ENCODE assay signal across 8 mouse cellular contexts in genomic region chr15:100614996-100615824, GRCm38 (mm10). TPM values are rescaled to one million over a fixed set of nuclear protein-coding genes. Genes with fewer than 3 reads are reported as not detected.
A peak's percentile ranks its signal among the peaks of the same experiment; 100 is the strongest.
DNase-seq lines count a peak whose midpoint lies in the region; ATAC-seq and TF ChIP-seq lines count a peak whose summit lies in the region.

Gene Dazap2 (plus strand): TSS chr15:100615349.

- no peak for TF ChIP-seq CTCF in bone marrow macrophage, adult 2 months (IDR thresholded peaks at IDR 0.05; ENCODE audit: low read depth, low read length)
- no peak for TF ChIP-seq CTCF in embryonic fibroblast, embryonic 13.5 days (IDR thresholded peaks at IDR 0.05; ENCODE audit: borderline replicate concordance, insufficient read depth, low read length)

- no peaks in the 10 kb centered on the region for H3K9me3 ChIP-seq in heart, embryonic 10.5 days
- H3K9me3 ChIP-seq in kidney, embryonic 15.5 days (replicated peaks) = no peaks in the 10 kb centered on the region

- H3K9ac ChIP-seq in kidney, embryonic 15.5 days = peak within 1 kb of the TSS; percentile 91

- H3K4me3 ChIP-seq in bone marrow macrophage, adult 2 months (ENCODE audit: insufficient read depth, low read length) = peak within 1 kb of the TSS; percentile 90
- H3K4me3 ChIP-seq in embryonic fibroblast, embryonic 13.5 days (ENCODE audit: insufficient read depth, low read length) = peak within 1 kb of the TSS; percentile 82
- H3K4me3 ChIP-seq in heart, embryonic 10.5 days = peak within 1 kb of the TSS; percentile 93
- H3K4me3 ChIP-seq in kidney, embryonic 15.5 days (replicated peaks) = peak within 1 kb of the TSS; percentile 98

- H3K27me3 ChIP-seq in heart, embryonic 10.5 days (ENCODE audit: insufficient read depth, poor library complexity, severe bottlenecking) = 0 out of 2 replicates have a peak, but pooled peaks cover 4% of the 10 kb centered on the region
- H3K27me3 ChIP-seq in kidney, embryonic 15.5 days = no peaks in the 10 kb centered on the region

- peak within 1 kb of the TSS; percentile 89 for H3K27ac ChIP-seq in bone marrow macrophage, adult 2 months (ENCODE audit: insufficient read depth, low read depth, low read length)
- 0 out of 2 replicates have a peak within 1 kb of the TSS, but pooled peaks have one; percentile 6 for H3K27ac ChIP-seq in embryonic fibroblast, embryonic 13.5 days (ENCODE audit: insufficient read depth, low read length)
- H3K27ac ChIP-seq in heart, embryonic 10.5 days = peak within 1 kb of the TSS; percentile 98
- H3K27ac ChIP-seq in kidney, embryonic 15.5 days = peak within 1 kb of the TSS; percentile 99

- H3K4me1 ChIP-seq in bone marrow macrophage, adult 2 months (ENCODE audit: control insufficient read depth, insufficient read depth, low read length) = peaks cover 22% of the 10 kb centered on the region
- H3K4me1 ChIP-seq in embryonic fibroblast, embryonic 13.5 days (ENCODE audit: control insufficient read depth, insufficient read depth, low read length) = peaks cover 5% of the 10 kb centered on the region; the same call in 1 of the 2 replicates
- peaks cover 24% of the 10 kb centered on the region for H3K4me1 ChIP-seq in heart, embryonic 10.5 days
- peaks cover 29% of the 10 kb centered on the region for H3K4me1 ChIP-seq in kidney, embryonic 15.5 days

- H3K4me2 ChIP-seq in kidney, embryonic 15.5 days = peak within 1 kb of the TSS; percentile 90

- peak; percentile 90 for ATAC-seq in kidney, embryonic 15.5 days (replicated peaks; ENCODE audit: low FRiP score)
- peak; percentile 66 for ATAC-seq in monocyte, adult 5-6 weeks (replicated peaks; ENCODE audit: insufficient number of reproducible peaks, low FRiP score, low TSS enrichment, poor library complexity, severe bottlenecking)

- TF ChIP-seq POLR2A in bone marrow macrophage, adult 2 months (IDR thresholded peaks at IDR 0.05; ENCODE audit: borderline replicate concordance, low read depth, low read length) = 0 out of 2 replicates have a peak, but pooled peaks have one; percentile 52
- peak; percentile 97 for TF ChIP-seq POLR2A in embryonic fibroblast, embryonic 13.5 days (IDR thresholded peaks at IDR 0.05; ENCODE audit: low read depth, low read length)

- under 1% methylated on average over 92 of the region's 99 CpGs for WGBS in heart, embryonic 10.5 days
- WGBS in kidney, embryonic 15.5 days = under 1% methylated on average over 87 of the region's 99 CpGs

- DNase-seq in A20 (ENCODE audit: low read depth, low spot score) (peak; percentile 99), liver (peak; percentile 100)
- peak; percentile 99 for DNase-seq in heart, embryonic 10.5 days (ENCODE audit: low spot score)
- peak; percentile 100 for DNase-seq in spleen, postnatal 4 days (ENCODE audit: low spot score in 2 of 2)

- H3K36me3 ChIP-seq in heart, embryonic 10.5 days = peaks cover 27% of the 10 kb centered on the region
- H3K36me3 ChIP-seq in kidney, embryonic 15.5 days = peaks cover 34% of the 10 kb centered on the region

RNA-seq across cellular contexts. Expression of gene Dazap2, which starts in this region (rescaled TPM):
- polyA plus RNA-seq in bone marrow macrophage, adult 2 months (2012; ENCODE audit: insufficient read depth, insufficient read length, missing spikeins) = 466 and 503 TPM in 2 replicates
- 103 and 126 TPM in 2 replicates for polyA plus RNA-seq in embryonic fibroblast, embryonic 13.5 days (2011; ENCODE audit: insufficient read length, low read depth, missing spikeins)
- polyA plus RNA-seq in heart, embryonic 10.5 days (2016; fragmentation: Nextera tagmentation; extraction: Ambion mirVana) = 209 and 212 TPM in 2 replicates
- 237 and 241 TPM in 2 replicates for polyA plus RNA-seq in kidney, embryonic 15.5 days (2015; fragmentation: Nextera tagmentation; extraction: Ambion mirVana)
- 302 to 403 TPM (median 317 TPM) in 3 replicates for total RNA-seq in monocyte, adult 5-6 weeks (2017)

Comparison
In these comparisons a context has a peak if more than half of its experiments do, and no peak if none do; other contexts are left out.
1. Peak in every context shown above with its lines: DNase-seq, ATAC-seq, H3K4me3 ChIP-seq and H3K27ac ChIP-seq.
2. H3K27ac ChIP-seq: peak in every context shown above with its lines; median percentile 99 in kidney, embryonic 15.5 days; 98 in heart, embryonic 10.5 days; 89 in bone marrow macrophage, adult 2 months; 6 in embryonic fibroblast, embryonic 13.5 days.